Mouse (Mus musculus): Measurements from ENCODE around the gene Ankef1.

GRCm38 (mm10) chr2:136513806-136514205 is 12.1 kb downstream of the Ankef1 start:
- TF ChIP-seq MAX (IDR thresholded peaks at IDR 0.05; ENCODE audit: low read length) (no peak), CTCF (conservative IDR thresholded peaks at IDR 0.05 in 1 of 2, IDR thresholded peaks at IDR 0.05 in 1 of 2; ENCODE audit: low read depth in 2 of 2, low read length in 2 of 2) (no peak), SMC3 (IDR thresholded peaks at IDR 0.05; ENCODE audit: low read depth, low read length) (no peak), JUN (IDR thresholded peaks at IDR 0.05; ENCODE audit: insufficient read depth, low read depth, low read length) (no peak), POLR2A (IDR thresholded peaks at IDR 0.05; ENCODE audit: low read depth, low read length) (no peak), RCOR1 (conservative IDR thresholded peaks at IDR 0.05; ENCODE audit: low read depth, low read length) (no peak), NELFE (IDR thresholded peaks at IDR 0.05; ENCODE audit: low read depth, low read length) (no peak), MAFK (IDR thresholded peaks at IDR 0.05; ENCODE audit: insufficient replicate concordance, low read length) (no peak), JUND (conservative IDR thresholded peaks at IDR 0.05; ENCODE audit: low read depth, low read length) (no peak)
